Mouse (Mus musculus): Measurements from ENCODE around the gene Jph2. TPM values are rescaled to one million over a fixed set of nuclear protein-coding genes. Genes with fewer than 3 reads are reported as not detected.

Jph2 gene
- total RNA-seq, 2 experiments from 2014 or later, result 0.41 to 0.54 TPM

DNA sequence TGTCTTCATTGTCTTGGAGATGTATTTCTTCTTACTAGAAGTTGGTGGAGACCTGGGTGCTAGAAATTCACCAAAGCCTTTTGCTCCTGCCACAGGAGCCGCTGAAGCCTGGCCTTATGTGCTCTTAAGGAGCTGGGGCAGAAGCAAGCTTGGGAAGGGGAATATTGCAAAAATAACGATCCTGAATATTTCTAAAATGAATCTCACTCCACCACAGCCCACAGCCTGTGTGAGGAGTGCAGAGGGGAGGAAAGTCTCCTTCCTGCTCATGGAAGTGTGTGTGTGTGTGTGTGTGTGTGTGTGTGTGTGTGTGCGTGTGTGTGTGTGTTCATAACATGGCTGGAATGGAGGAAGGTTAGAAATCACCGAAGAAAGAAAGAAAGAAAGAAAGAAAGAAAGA, 977 bp upstream of the Jph2 start:
- no peak for TF ChIP-seq CTCF (conservative IDR thresholded peaks at IDR 0.05)
- no peak for DNase-seq (ENCODE audit: low spot score in 2 of 2)
- H3K4me3 ChIP-seq, result no peak overlapping the region
- H3K27ac ChIP-seq, result no peak overlapping the region

DNA sequence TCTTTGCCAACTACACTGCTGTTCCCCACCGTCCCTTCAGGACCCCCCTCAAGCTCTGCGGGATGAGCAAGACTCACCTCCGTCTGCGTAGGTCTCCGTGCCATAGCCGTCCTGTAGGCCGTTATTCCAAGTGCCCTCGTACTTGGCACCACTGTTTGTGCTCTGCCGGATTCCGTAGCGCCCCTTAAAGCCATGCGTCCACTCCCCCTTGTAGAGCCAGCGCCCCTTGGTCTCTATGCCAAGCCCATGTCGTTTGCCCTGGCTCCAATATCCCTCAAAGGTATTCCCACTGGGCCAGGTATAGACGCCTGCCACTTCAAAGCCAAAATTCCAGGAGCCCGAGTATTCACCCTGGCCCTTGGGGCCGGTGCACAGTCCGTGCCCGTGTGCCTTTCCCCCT, 722 bp downstream of the Jph2 start:
- TF ChIP-seq CTCF (conservative IDR thresholded peaks at IDR 0.05), result no peak
- H3K27ac ChIP-seq, result no peak overlapping the region
- no peak for DNase-seq (ENCODE audit: low spot score in 2 of 2)
- H3K4me3 ChIP-seq, result no peak overlapping the region

DNA sequence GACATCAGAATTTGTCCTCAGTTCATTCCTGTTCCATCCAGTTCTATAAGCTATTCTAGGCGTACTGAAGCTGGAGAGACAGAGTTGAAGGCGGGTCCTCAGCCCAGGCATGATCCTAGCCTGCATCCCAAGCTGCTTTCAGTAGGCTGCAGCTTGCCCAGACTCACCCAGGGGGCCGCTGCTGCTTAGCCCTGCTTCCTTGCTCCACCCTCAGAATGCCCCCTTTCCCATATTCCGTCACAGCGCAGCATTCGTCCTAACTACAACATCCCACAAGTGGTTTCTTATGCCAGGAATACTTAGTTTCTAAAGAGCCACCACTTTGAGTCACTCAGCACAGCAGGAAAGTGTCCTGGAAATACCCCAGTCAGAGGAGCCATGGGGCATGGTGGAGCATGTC, 2.8 kb downstream of the Jph2 start:
- no peak overlapping the region for H3K27ac ChIP-seq
- TF ChIP-seq CTCF (conservative IDR thresholded peaks at IDR 0.05), result no peak
- no peak overlapping the region for H3K4me3 ChIP-seq
- DNase-seq (ENCODE audit: low spot score in 2 of 2), result no peak

DNA sequence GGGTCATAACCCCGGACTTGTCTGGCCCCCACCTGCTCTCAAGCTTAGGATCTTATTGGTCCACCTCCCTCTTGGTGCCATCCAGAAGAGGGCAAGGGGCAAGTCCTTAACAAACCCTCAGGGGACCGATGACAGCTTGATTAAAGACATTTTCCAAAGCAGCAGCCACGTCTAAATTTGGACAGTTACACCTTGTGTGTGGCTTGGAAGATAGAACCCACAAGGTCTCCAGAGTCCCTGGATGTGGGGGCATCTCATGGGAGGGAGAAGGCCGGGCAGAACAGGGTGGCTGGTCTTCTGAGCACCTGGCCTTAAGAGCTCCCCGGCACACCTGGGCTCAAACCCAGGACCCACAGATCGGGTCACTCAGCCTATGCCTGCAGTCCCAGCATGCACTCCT, 3.8 kb downstream of the Jph2 start:
- DNase-seq (ENCODE audit: low spot score in 2 of 2), result no peak
- H3K27ac ChIP-seq, result no peak overlapping the region
- no peak for TF ChIP-seq CTCF (conservative IDR thresholded peaks at IDR 0.05)
- H3K4me3 ChIP-seq, result no peak overlapping the region

DNA sequence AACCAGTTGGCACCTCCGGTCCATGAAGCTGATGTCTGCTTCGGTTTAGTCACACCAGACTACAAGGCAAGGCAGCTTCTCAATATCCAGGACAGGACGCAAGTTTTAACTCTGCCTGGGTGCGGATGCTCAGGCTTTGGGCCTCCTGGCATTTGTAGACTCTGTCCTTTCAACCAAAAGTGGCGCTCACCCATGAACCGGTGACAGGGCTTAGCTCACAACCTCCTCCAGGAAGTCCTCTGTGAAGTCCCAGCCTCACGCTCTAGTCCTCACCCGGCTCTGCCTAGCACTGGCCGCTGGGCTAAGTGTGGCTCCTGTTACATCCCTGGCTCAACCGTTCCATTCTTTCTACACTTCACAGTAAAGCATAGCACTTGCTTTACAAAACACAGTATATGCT, 4.6 kb downstream of the Jph2 start:
- TF ChIP-seq CTCF (conservative IDR thresholded peaks at IDR 0.05), result no peak
- no peak overlapping the region for H3K4me3 ChIP-seq
- DNase-seq (ENCODE audit: low spot score in 2 of 2), result no peak
- no peak overlapping the region for H3K27ac ChIP-seq

DNA sequence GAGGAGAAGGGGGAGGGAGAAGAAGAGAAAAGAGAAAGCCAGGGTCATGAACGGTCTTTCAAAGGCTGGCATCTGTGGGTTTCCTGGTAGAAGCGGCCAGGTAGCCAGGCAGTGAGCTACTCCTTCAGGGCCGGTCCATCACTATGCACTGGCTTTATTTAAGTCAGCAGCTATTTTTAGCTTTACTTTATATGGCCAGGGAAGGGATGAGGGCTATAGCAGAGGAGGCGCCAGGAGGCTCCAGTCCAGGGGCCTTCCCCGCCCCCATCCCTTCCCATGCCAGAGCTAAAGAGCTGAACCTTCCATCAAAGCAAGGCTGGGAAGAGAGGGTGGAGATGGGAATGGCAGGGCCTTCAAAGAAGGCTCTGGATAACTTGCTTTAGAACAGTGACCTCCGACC, 5.4 kb downstream of the Jph2 start:
- Histone ChIP-seq H3K4me3 (no peak overlapping the region), H3K27ac (no peak overlapping the region)
- TF ChIP-seq CTCF (conservative IDR thresholded peaks at IDR 0.05), result no peak
- no peak for DNase-seq (ENCODE audit: low spot score in 2 of 2)

DNA sequence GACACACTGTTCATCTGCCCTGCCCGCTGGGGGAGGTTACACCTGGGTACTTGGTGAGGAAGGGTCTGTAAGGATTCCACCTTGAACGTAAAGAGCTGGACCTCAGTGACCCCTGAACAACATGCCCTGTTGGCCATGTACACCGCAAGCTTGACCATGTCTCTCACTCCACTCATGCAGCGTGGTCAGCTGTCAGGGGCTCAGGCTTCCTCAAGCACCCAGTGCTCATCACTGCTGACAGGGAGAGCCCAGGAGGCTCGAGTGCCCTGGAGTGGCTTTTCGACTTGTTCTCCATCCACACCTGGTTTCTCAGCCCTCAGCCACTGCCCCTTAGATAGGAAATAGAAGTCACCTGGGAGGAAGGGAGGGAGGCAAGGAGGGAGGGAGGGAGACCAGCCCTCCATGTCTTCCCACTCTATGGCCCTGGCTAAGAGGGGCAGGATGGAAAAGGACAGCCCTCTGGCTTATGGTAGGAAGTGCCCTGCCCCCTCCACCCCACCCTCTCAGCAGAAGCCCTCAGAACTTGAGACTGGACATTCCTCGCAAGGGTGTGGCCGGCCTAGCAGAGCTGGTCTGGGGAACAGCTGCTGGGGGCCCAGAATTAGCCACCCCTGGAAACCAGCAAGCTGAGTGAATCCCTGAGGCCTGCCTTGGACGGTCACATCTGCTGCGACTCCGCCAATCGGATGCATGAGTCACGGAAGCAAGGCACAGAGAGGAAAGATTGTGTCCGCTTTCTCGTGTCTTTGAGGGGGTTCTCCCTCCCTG, 11.2 kb downstream of the Jph2 start:
- H3K27ac ChIP-seq, result no peak overlapping the region
- no peak for DNase-seq (ENCODE audit: low spot score in 2 of 2)
- no peak for TF ChIP-seq CTCF (conservative IDR thresholded peaks at IDR 0.05)
- no peak overlapping the region for H3K4me3 ChIP-seq

DNA sequence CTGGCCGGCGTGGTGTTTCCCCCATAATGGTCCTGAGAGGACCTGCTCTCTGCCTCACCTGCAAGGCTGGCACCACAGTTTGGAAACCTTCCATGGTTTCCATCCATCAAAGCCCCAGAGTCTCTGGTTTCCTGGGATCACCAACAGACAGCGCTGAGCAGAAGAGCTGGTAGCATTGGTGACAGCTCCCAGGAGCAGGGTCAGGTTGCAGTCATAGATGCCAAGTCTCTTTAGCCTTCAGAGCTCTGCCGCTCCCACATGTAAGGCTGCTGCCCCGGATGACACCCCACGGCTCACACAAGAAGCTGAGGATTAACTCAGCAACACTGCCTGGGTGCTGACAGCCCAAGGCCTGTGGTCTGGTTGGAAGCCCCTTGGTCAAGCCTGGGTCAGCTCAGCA, 12.7 kb downstream of the Jph2 start:
- no peak overlapping the region for H3K4me3 ChIP-seq
- H3K27ac ChIP-seq, result no peak overlapping the region
- no peak for DNase-seq (ENCODE audit: low spot score in 2 of 2)
- TF ChIP-seq CTCF (conservative IDR thresholded peaks at IDR 0.05), result no peak

DNA sequence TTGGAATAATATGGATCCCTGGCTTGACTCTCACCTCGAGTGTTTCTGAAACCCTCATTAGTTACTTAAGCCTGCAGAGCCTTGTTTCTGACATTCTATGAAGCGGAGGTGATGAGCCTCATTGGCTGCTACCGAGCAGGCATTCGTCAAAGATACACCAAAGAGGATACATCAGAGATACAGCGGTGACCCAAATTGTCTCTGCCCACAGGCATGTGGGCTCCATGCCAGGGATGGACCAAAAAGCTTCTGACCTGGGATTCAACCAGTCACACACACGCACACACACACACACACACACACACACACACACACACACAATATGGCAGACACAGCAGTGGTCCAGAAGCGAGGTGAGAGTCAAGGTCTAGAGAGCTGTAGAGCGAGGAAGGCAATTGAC, 16.5 kb downstream of the Jph2 start:
- no peak overlapping the region for H3K27ac ChIP-seq
- no peak overlapping the region for H3K4me3 ChIP-seq
- no peak for TF ChIP-seq CTCF (conservative IDR thresholded peaks at IDR 0.05)

DNA sequence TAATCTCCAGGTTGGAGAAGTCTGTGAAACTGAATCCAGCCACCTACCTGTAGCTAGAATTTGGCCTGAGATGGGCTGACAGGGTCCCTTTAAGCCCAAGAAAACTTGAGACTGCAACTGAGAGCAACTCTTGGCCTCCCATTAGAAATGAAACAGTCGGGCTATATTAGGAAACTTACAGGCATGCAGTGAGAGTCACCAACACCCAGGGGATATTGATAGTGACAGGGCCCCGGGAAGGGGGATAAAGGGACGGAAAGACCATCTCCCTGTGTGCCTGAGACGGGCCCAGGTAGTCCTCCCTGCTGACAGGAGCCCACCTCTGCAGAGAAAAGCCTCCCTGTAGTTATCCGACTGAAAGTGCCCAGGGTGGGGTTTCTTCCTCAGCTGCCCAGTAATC, 18.4 kb downstream of the Jph2 start:
- TF ChIP-seq CTCF (conservative IDR thresholded peaks at IDR 0.05), result no peak
- Histone ChIP-seq H3K4me3 (no peak overlapping the region), H3K27ac (no peak overlapping the region)
- DNase-seq (ENCODE audit: low spot score in 2 of 2), result no peak

More for the DNA sequence above, 16.5 kb downstream of the Jph2 start:
- DNase-seq (ENCODE audit: low spot score in 2 of 2), result no peak

DNA sequence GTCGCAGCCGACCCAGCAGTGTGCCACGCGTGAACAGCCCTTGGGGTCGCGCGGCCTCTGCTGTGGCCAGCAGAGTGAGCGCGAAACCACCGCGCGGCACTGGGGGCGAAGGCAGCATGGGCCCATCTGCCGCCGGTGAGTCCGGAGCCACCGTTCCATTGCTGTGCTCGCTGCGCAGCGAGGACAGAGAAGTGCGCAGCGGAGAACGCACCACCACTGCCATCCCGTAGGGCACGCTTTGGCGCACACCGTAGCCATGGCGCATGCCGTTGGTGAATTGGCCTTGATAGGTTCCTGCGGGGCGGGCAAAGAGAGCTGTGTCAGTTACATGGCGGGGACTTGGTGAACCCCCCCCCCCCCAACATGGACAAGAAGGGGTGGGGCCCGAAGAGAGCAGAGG, 21.7 kb downstream of the Jph2 start:
- H3K4me3 ChIP-seq, result no peak overlapping the region
- no peak for DNase-seq (ENCODE audit: low spot score in 2 of 2)
- no peak overlapping the region for H3K27ac ChIP-seq
- TF ChIP-seq CTCF (conservative IDR thresholded peaks at IDR 0.05), result no peak

DNA sequence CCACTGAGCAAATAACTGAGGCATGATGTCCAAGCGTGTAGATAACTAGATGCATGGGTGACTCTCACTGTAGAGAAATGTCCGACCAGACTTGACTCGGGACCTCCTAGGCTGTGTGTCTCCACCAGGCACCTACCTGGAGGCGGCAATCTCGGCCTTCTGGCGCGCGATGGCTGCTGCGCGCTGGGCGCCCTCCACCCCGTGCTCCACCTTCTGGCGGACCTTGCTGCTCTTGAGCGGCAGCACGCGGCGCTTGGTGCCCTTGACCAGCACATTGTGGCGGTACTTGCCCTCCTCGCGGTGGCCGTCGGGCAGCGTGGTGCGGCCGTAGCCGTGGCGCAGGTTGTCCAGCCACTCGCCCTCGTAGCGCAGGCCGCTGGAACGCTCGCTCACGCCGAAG, 22.3 kb downstream of the Jph2 start:
- no peak for TF ChIP-seq CTCF (conservative IDR thresholded peaks at IDR 0.05)
- no peak for DNase-seq (ENCODE audit: low spot score in 2 of 2)
- H3K4me3 ChIP-seq, result no peak overlapping the region
- no peak overlapping the region for H3K27ac ChIP-seq

DNA sequence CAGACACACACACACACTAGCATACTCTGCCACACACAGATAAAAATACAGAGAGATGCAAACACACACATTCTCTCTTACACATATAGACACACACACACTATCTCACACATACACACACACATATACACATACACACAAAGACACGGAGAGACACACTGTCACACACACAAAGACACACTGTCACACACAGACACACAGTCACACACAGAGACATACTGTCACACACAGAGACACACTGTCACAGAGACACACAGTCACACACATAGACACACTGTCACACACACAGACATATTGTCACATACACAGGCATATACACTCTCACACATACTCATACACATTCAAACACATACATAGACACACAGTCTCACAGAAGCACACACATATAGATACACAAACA, 25.2 kb downstream of the Jph2 start:
- TF ChIP-seq CTCF (conservative IDR thresholded peaks at IDR 0.05), result no peak
- DNase-seq (ENCODE audit: low spot score in 2 of 2), result no peak
- H3K4me3 ChIP-seq, result no peak overlapping the region
- no peak overlapping the region for H3K27ac ChIP-seq

DNA sequence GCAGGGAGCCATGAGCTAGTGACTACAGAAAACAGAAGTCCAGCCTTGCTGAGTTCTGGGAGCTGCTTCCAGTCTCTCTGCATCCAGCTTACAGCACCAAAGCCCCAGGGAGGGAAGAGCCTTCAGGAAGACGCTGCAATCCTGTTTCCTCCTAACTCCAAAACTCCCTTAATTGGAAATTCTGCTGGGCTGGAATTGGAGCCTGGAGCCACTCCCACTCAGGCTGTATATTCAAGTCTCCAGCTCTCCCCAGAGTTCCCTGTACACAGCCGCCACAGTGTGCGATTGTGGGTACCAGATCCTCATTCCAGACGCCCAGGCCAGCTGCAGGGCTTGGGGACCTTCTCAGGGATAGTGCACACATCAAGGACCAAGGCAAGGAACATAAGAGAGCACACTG, 27.6 kb downstream of the Jph2 start:
- no peak overlapping the region for H3K27ac ChIP-seq
- H3K4me3 ChIP-seq, result no peak overlapping the region
- no peak for DNase-seq (ENCODE audit: low spot score in 2 of 2)
- TF ChIP-seq CTCF (conservative IDR thresholded peaks at IDR 0.05), result no peak

Measured in layer of hippocampus, adult 2 months (tissue).